Mouse (Mus musculus) layer of hippocampus, adult 9-10 months (tissue): ENCODE data around the gene Retreg3.

Source experiments
- DNase-seq: peaks from one replicate; pipeline ENCODE4 v3.0.0; 2022; ENCODE audit warnings: low spot score

Retreg3 gene

DNA sequence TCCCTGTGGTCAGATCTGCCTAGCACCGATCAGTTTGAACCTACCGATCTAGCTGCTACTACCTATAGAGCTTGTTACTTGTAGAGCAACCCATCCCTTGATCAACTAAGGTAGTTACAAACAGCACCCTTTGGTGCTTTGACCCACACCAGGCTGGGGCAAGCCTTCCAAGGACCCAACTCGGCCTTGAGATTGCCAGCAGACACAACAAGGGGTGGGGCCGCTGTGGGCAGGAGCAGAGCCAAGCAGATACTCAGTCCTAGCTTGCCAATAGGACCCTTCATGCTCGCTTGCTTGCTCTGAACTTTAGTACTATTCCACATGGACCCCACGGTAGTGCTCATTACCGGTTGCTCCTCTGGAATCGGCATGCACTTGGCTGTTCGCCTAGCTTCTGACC is 41.6 kb downstream of the Retreg3 start, which contains the start of gene Hsd17b1:
Hsd17b1 (plus strand) TSS at position 291 of the 400 bp plus-strand sequence.
- no peak for DNase-seq

DNA sequence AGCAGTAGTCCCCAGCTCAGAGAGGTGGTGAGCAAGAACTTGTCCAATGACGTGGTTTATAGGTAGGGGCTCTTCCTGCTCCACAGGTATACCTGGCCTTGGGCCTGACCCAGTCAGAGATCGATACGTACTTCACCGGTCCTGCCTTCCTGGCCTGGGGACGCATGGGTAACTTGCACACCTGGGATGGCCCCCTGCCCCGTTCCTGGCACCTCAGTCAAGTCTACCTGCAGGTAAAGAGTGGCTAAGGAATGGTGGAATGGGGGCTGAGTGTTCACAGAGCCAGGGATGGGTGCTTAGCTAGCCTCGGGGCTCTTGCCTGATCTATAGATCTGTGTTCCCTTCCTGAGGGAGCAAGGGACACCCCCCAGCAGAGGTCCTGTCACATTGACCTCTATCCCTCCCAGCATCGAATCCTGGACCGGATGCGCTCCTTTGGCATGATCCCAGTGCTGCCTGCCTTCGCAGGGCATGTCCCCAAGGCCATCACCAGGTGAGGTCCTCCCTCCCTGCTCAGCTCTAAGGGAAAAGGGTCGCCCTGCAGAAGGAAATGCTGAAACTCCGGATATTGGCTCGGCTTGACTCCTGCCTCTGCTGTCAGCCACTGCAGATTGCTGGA is 47.8 kb downstream of the Retreg3 start:
- DNase-seq = no peak

DNA sequence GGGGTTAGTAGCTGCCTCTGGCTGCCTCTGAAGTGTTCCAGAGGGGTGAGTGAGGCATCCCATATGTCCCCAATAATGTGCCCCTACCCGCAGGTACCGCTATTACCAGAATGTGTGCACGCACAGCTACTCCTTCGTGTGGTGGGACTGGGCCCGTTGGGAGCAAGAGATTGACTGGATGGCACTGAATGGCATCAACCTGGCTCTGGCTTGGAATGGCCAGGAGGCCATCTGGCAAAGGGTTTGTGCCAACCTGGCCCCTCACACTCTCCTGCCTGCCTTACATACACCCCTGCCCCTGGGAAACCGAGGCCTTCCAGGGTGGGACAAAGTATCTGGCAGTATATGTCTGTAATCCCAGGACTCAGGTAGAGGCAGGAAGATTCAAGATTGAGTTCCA is 48.7 kb downstream of the Retreg3 start:
- DNase-seq = no peak

DNA sequence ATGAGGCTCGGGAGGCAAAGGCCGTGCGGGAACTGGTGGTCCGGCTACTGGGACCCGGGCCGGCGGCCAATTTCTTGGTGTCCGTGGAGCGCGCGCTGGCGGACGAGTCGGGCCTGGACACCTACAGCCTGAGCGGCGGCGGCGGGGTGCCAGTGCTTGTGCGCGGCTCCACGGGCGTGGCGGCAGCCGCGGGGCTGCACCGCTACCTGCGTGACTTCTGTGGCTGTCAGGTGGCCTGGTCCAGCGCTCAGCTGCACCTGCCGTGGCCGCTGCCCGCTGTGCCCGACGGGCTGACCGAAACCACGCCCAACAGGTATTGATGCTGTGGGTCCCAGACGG is 49.5 kb downstream of the Retreg3 start:
- no peak for DNase-seq

DNA sequence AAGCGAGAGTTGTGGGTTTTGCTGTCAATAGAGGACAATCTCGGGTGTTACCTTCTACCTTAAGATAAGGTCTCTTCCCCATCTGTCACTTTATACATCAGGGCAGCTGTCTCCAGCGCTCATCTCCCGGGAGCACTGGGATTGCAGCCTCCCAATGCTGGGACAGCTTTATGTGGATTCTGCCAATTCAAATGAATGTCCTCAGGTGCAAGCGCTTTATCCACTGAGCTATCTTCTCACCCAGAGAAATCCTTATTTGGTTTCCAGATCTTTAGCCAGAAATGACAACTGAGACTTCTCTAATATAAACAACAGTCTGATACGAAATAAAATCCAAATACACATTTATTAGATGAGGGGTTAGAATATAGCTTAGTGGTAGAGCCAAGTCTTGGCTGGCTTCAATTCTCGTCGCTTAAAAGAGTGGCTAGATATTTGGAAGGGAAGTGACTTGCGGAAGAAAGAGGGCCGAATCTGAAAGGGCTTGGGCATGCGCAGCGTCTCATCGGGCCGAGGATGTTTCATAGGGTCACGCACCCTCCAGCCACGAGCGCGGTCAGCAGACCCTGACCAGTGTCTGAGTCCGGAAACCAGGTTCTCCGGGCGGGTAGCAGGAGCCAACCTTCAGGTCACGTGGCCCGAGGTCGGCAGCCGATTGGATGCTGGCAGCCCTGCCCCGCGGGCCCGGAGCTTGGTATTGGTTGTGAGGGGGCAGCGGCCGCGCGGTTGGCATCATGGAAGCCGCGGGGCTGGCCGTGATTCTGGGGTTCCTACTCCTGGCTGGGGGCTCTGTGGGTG is 50.1 kb downstream of the Retreg3 start, which contains the start of gene Naglu:
Naglu (plus strand) TSS at position 622 of the 798 bp plus-strand sequence.
- DNase-seq = peak; percentile 90

DNA sequence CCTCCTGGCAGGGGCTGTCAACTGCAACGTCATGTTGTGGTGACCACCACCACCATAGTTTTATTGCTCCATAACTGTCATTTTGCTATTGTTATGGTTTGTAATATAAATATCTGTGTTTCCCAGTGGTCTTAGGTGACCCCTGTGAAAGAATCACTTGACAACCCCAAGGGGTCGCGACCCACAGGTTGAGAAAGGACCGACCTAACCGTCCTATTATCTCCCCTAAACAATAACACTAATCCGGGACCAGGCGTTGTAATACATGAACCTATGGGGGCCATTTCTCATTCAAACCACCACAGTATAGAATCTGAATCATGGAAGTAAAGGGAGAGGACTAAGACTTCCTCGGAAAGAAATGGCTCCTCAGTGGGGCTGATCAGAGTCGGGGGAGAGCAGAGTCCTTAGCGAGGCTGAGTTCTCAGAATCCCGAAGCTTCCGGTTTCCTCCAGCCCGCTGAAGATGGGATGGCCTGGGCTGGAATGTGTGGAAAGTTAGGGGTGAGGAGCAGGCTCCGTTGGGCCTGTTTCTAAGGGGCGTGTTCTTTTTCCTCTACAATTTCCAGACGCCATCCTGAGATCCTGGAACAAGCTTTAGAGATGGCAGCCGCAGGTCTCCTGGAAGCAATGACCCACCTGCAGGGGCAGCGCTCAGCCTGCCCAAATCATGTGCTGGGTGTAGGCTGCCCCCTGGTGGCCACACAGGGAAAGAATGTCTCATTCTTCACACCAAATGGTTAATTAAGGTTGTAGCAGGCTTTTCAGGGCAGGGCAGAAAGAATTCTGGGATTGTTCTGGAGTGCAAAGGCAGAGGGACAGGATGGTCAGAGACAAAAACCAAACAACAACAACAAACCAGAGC is 52.9 kb downstream of the Retreg3 start:
- no peak for DNase-seq

DNA sequence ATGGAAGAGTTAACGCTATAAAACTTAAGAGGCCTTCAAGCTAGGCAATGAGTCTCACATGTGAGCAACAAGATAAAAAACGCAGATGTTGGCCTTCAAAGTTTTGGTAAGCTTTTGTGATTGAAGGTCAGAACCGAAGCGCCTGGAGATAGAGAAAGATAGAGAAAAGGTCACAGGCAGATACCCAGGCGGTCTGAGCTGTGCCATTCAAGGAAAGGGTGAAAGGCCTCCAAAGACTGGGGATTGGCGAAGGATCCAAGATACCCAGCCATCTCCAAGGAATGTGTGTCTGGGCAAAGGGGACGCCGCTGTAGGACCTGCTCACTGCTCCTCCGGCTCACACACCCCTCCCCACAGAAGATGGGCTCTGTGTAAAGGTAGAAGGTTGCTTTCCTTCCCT is 54.7 kb downstream of the Retreg3 start:
- no peak for DNase-seq

DNA sequence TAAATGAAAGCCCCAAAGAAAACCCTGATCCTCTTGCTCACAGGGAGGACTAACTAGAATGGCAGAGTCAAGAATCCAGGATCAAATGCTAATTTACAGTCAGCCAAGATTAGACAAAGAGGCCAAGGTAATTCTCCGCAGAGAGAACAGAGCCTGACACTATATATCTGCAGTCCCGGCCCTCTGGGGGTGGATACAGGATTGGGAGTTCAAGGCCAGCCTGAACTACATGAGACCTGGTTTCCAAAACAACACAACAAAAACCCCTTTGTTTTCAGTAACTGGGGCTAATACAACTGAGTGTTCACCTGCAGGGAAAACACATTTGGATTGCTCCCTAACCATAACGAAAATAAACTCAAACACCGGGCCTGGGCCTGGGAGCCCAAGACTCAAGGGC is 55.2 kb downstream of the Retreg3 start:
- no peak for DNase-seq

DNA sequence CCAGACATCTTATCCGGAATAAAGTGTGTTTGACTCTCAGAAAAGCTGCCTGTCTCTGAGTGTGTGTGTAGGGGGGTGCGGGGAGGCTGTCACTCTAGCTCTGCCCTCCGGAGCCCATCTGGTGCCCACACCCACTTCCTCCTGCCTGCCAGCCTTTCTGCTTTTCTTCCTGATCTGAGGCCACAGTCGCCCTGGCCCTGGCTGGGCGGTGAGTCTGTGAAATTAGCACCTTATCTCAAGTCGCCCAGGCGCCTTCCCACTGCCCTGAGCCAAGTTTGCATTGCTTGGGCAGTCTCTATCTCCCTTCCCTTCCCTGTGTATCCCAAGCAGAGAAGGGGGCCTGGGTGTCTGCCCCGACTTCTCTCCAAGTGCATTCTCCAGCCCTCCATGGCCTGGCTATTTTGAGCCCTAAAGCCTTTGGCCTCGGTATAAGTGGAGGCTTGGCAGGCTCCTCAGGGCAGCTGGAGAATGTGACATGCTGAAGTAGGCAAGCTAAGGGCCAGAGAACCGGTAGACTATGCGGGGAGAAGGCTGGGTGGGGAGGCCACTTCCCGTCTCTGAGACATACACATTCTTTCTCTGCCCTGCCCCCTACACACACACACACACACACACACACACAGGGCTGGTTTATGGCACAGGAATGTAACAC is 55.9 kb downstream of the Retreg3 start:
- no peak for DNase-seq

DNA sequence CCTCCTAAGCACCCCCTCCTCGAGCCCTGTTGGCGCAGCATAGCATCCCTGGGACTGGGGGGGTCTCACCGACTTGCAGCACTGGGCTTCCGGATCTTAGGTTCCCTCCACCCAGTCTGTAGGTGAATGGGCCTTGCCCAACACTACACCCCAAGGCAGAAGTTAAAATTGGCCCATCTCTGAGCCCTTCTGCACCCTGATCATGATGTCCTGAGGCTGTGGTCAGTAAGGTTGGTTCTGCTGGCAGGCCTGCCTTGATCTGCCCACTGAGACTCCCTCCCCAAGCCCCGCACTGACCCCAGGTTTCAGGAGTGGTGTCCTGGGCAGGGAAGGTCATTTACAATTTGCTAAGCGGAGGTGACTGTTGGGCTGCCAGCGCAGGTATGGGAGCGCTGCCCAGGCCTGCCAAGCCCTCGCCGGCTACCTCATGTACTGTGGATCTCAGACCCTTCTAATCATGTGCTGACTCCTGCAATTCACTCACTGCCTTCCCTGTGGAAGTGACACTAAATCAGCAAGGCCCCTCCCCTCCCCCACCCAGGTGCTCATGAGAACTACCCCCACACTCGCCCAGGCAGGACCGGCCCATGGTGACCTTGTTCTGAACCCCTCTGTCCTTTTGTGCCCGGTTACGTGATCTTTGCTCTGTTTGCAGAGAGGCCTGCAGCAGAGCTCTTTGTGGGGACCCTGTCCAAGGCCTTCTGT is 56.6 kb downstream of the Retreg3 start:
- no peak for DNase-seq

DNA sequence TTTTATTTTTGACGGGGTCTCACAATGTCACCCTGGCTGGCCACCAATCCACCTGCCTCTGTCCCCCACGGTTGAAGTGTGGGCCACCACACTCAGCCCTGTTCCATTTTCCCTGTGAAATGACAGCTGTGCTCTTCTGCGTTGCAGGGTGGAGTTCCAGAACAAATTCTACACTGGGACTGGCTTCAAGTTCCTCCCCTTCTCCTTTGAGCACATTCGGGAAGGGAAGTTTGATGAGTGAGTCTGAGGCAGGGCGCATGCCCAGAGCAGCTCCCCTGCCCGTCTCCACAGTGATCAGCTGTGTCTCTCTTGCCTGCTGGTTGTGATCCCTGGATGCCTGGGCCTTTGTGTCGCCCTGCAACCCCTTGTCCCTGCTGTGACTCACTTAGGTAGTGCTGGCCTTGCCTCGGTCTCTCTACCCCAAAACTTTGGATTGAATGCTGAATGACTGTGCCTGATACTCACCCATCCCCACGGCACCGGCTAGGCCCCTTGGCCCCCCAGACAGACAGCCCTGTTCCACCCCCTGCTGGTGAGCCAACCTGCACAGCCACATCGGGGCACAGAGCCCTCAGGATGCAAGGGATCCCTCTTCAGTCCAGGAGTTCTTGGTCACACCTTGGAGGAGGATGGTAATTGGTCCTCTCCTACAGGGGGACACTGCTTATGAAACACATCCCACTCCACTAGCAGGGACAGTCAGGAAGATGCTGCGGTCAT is 57.4 kb downstream of the Retreg3 start:
- DNase-seq = no peak

DNA sequence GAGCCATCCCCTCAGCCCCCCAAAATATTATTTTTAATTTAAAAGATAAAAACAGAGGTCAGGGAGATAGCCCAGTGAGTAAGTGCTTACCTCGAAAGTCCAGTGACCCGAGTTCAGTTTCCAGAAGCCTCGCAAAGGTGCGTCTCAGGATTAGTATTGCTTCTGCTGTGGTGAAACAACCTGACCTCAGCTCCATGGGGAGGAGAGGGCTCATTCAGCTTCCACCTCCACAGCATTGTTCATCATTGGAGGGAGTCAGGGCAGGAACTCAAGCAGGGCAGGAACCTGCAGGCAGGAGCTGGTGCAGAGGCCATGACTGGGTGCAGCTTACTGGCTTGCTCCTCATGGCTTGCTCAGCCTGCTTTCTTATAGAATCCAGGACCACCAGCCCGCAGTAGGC is 58.6 kb downstream of the Retreg3 start:
- no peak for DNase-seq

DNA sequence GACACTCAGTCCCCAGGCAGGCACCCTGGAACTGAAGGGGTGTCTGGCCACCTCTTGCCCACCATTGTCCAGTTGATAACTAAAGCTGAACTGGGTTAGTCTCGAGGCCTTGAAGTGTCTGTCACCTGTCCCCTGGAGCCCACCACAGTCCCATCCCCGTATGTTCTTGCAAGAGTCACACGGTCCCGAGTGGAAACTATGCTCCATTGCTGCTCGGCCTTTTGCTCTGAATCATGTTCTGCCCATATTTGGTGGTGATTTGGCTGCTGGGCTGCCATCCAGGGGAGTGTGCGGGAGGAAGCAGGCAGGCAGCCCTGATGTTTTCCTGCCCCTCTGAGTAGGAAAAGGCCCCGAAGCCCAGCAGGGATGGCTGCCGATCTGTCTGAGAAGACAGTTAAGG is 59.6 kb downstream of the Retreg3 start:
- no peak for DNase-seq

DNA sequence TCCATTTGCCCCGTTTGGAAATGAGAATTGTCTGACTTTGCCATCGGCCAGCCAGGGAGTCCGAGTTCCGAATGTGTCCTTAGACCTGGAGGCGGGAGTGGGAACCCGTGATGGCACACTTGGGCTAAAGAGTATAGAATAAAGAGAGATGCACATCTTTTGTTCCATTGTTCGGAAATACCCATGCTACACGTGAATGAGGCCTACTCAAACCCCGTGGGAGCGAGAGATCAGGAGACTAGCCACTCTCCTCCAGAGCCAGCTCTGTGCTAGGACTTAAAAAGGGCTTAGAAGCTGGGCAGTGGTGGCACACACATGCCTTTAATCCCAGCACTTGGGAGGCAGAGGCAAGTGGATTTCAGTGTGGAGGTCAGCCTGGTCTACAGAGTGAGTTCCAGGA is 60.2 kb downstream of the Retreg3 start:
- DNase-seq = no peak

DNA sequence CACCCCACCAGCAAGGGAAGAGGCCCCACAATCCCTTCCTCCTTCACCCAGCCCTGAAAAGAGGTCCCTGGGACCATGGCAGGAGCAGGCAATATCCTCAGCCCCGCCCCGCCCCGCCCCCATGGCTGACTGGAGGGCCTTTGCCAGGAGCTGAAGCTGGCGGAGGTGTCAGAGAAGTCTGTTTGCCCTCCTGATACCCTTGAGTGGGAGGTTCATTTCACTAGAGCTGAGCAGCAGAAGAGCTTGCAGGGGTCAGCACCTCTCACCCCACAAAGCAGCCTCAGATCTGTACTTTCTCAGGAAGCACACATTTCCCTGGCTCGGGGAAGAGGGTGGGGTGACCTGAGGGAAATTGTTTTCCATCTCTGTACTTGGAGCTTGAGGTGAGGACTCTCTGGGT is 61.0 kb downstream of the Retreg3 start:
- no peak for DNase-seq

DNA sequence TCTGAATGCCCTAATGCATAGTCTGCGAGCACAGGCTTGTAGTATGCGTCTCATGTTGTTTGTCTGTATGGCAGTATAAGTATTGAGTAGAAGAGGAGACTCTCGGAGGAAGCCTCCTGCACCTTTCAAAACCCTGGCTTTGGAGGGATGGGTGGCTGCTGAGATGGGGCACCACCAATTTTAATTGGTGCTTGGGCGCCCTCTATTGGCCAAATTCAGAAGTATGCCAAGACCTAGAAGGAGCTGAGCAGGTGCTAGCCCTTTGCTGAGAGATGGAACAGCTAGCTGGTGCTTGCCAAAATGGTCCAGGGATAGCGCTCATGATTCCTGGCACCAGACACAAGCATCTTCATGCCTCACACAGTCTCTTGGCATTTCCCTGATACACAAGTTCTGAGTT is 61.8 kb downstream of the Retreg3 start:
- DNase-seq = no peak

DNA sequence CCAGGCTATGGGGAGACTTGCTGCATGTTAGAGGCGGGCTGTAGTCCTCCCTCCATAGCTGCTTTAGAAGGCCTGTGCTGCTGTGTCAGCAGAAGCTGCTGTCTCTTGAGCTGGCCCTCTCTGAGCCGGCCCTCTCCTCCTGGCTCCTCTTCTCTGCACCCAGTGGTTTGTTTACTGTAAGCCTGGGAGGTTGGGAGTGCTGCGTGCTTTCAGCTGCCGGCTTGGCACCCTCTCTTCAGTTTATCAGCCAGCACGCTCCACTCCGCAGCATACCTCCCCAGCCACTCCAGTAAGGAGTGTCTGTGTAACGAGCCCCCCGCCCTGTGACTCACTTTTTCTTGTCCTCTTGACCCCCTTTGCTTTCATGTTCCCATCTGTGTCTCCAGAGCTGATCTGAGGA is 62.8 kb downstream of the Retreg3 start:
- DNase-seq = no peak

DNA sequence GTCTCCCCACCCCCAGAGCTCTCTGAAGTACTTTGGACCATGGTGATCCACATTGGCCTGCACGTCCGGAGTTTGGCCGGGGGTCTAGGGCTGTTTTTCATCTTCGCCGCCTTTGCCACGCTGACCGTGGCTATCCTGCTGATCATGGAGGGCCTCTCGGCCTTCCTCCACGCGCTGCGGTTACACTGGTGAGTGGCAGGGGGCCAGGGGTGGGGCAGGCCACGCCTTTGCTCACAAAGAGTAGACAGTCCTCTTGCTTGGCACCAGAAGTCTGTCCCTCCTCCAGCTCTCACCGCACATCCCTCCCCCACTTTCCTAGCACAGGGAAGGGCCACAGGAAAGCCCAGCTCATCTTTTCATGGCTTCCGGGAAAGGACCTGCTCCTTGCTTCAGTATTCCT is 64.3 kb downstream of the Retreg3 start:
- no peak for DNase-seq

DNA sequence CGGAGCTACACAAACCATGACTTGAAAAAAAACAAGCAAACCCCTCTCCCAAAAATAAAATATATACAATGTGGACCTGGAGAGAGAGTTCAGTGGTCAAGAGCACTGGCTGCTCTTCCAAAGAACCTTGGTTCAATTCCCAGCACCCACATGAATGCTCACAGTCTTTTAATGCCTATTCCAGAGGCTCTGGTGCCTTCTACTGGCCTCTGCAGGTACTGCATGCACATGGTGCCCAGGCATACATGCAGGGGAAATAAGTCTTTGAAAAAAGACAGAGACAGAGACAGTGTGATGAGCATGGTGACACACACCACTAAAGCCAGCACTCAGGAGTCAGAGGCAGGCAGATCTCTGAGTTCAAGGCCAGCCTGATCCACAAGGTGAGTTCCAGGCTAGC is 65.7 kb downstream of the Retreg3 start:
- no peak for DNase-seq

DNA sequence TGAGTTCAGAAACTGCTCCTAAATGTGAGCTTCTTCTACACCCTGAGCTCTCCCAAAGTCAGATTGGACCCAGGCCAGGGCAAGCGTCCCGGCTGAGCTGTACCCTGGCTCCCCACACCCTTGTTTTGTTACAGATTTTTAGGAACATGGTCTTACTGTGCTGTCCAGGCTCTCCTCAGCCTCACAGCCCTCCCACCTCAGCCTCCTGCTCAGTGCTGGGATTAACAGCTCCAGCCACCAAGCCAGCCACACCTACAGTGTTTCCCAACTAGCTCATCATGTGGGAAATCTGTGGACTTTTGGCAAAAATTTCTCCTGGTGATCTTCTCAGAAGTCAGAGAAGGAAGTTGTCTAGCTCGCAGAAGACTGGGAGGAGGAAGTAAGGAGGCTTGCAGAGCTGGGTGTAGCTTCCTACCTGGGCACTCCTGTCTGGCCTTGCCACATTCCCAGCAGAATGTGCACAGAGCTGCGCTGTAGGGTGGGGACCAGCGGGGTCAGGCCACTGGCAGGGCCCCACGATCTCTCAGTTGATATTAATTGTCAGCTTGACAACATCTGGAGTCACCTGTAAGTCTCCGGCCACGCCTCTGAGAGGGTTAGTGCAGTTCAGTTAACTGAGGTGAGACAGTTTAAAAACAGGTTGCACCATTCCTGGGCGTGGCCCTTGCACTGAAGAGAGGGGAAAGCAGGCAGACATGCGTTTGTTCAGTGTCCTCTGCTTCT is 66.8 kb downstream of the Retreg3 start:
- DNase-seq = no peak
